Mouse (Mus musculus) heart, embryonic 14.5 days (tissue): Measurements from ENCODE around the gene Epm2a. TPM values are rescaled to one million over a fixed set of nuclear protein-coding genes. Genes with fewer than 3 reads are reported as not detected.
"Not testable (repeated sequence)": the region's sequence is repeated elsewhere in the genome, so short reads cannot be mapped to it uniquely, and the experiment has no call there.

Source experiments
- ATAC-seq: fragments of 200-750 bp; cut with Nextera tagmentation; 2 replicates; pipeline ENCODE4 v1.8.0; 2017; ENCODE audit warnings: low read depth, moderate TSS enrichment; ENCODE audit not compliant: insufficient number of reproducible peaks, insufficient read depth, low FRiP score
- H3K27ac ChIP-seq, 2 experiments: fragments of 200-500 bp in 1 of 2; fragments of 300-500 bp in 1 of 2; sonication (generic) in 1 of 2; replicated peaks in 1 of 2; 2 replicates each; pipeline ENCODE4 v1.5.1; 2012 to 2014; ENCODE audit warnings: low read depth in 2 of 2, low read length in 2 of 2, control low read depth in 1 of 2, mild to moderate bottlenecking in 1 of 2, mixed read lengths in 1 of 2; ENCODE audit not compliant: control insufficient read depth in 1 of 2, insufficient read depth in 1 of 2
- H3K27me3 ChIP-seq: fragments of 300-500 bp; sonication (generic); 2 replicates; pipeline ENCODE4 v1.6.1; 2014; ENCODE audit warnings: mild to moderate bottlenecking, low read length, control low read depth; ENCODE audit not compliant: control insufficient read depth, insufficient read depth
- H3K36me3 ChIP-seq: fragments of 300-500 bp; sonication (generic); 2 replicates; pipeline ENCODE4 v1.6.1; 2014; ENCODE audit warnings: mild to moderate bottlenecking, control low read depth, low read length, mixed read lengths; ENCODE audit not compliant: control insufficient read depth, insufficient read depth
- H3K4me1 ChIP-seq, 2 experiments: fragments of 200-500 bp in 1 of 2; fragments of 300-500 bp in 1 of 2; sonication (generic) in 1 of 2; 2 replicates each; pipeline ENCODE4 v1.6.1; 2012 to 2014; ENCODE audit warnings: low read length in 2 of 2, control low read depth in 1 of 2, mixed read lengths in 1 of 2; ENCODE audit not compliant: control insufficient read depth in 2 of 2, insufficient read depth in 2 of 2
- H3K4me2 ChIP-seq: fragments of 300-500 bp; sonication (generic); 2 replicates; pipeline ENCODE4 v1.6.1; 2014; ENCODE audit warnings: mild to moderate bottlenecking, low read length
- H3K4me3 ChIP-seq, 2 experiments: fragments of 200-500 bp in 1 of 2; fragments of 300-500 bp in 1 of 2; sonication (generic) in 1 of 2; 2 replicates each; pipeline ENCODE4 v1.5.1; 2012 to 2014; ENCODE audit warnings: low read length in 2 of 2, mild to moderate bottlenecking in 2 of 2, control low read depth in 1 of 2, low read depth in 1 of 2, moderate library complexity in 1 of 2; ENCODE audit not compliant: control insufficient read depth in 1 of 2, insufficient read depth in 1 of 2
- H3K9ac ChIP-seq: fragments of 300-500 bp; sonication (generic); 2 replicates; pipeline ENCODE4 v1.6.1; 2014; ENCODE audit warnings: mild to moderate bottlenecking, low read length
- H3K9me3 ChIP-seq: fragments of 300-500 bp; sonication (generic); 2 replicates; pipeline ENCODE4 v1.6.1; 2016; ENCODE audit warnings: low read length, control low read depth; ENCODE audit not compliant: control insufficient read depth
- WGBS: fragments of 180-500 bp; shearing (Covaris S2); extraction: QIAGEN DNeasy Blood & Tissue Kit; methylation state at CpG from one replicate; pipeline ENCODE4 v1.1.7; 2014; 5-methylcytosine and 5-hydroxymethylcytosine counted together
- polyA plus RNA-seq: library from polyadenylated mRNA; unstranded; fragments of >200 nt; fragmentation: Nextera tagmentation; extraction: Ambion mirVana; gene quantifications from 2 replicates; pipeline ENCODE4 v1.2.1, GENCODE M21; 2014

Gene Epm2a
- 0.65 and 1.3 TPM in 2 replicates for polyA plus RNA-seq

GRCm38 (mm10) chr10:11343205-11344141, at the start of gene Epm2a:
TSS of gene Epm2a (plus strand) at chr10:11343404.
- Histone ChIP-seq H3K27me3 (no peaks in the 10 kb centered on the region), H3K4me2 (peak within 1 kb of the TSS; percentile 70), H3K27ac (peak within 1 kb of the TSS; percentile 97 to 98), H3K9me3 (no peaks in the 10 kb centered on the region), H3K9ac (peak within 1 kb of the TSS; percentile 90), H3K36me3 (no peaks in the 10 kb centered on the region), H3K4me3 (peak within 1 kb of the TSS; percentile 77 to 88), H3K4me1 (no peaks in the 10 kb centered on the region; a peak in 1 of 4 replicates)
- peak; percentile 95 for ATAC-seq
- under 1% methylated on average over 102 of the region's 106 CpGs for WGBS

GRCm38 (mm10) chr10:11298418-11298817, 44.8 kb upstream of the Epm2a start:
- Histone ChIP-seq H3K27ac (no peak overlapping the region), H3K9ac (no peak overlapping the region), H3K4me3 (no peak overlapping the region), H3K4me2 (no peak overlapping the region), H3K36me3 (peaks cover 30% of the 10 kb centered on the region), H3K9me3 (no peaks in the 10 kb centered on the region), H3K4me1 (peaks cover 0 to 11% of the 10 kb centered on the region in 2 experiments; a peak in 2 of 4 replicates), H3K27me3 (no peaks in the 10 kb centered on the region)
- ATAC-seq: no peak
- WGBS: 89% methylated on average over 6 of the region's 6 CpGs

DNA sequence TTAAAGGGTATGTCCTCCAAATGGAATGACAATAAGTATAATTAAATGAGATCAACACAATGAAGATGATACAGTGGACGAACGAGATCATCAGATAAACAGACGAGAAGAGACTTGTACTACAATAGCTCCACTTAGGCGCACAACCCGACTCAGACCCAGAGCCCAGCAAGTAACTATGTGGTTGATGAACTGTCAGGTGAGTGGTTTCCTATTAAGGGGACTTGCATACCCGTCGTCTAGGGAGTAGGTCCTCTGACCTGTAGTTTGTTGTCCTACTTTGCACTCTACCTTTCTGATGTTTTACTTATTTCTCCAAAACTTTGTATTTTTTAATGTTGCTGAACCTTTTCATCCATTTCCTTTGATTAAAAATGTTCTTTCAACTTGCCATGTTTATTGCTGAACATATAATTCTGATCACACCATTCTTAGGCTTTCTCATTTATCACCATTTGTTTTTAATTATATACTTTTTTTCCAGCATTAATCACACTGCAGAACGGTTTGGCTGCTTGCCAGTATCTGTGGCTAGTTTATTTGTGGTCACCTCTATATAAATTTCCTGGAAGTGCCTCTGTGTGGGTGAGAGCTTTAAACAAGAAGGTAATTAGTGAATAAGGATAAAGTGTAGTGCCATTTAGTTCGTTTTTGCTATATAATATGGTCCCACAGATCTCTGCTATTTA, 37.7 kb upstream of the Epm2a start:
- no peaks in the 10 kb centered on the region for H3K9me3 ChIP-seq
- no peak for ATAC-seq

DNA sequence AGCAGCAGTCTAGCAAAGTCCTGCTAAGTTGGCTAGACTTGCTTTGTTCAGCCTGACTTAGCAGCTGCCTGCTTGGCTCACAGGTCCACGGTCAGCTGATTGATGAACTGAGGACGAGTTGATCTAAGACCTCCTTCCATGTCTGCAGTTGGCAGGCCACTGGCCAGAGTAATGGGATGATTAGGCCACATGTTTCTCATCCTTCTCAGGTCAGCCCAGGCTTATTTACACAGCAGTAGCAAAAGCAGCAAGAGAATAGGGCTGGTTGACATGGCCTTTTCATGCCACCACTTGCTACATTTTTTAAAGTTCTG, 37.2 kb upstream of the Epm2a start:
- no peak overlapping the region for H3K9ac ChIP-seq
- H3K27me3 ChIP-seq: no peaks in the 10 kb centered on the region
- no peaks in the 10 kb centered on the region for H3K36me3 ChIP-seq
- H3K4me1 ChIP-seq: no peaks in the 10 kb centered on the region
- 37% methylated on average over 2 of the region's 2 CpGs for WGBS
- no peak overlapping the region for H3K4me3 ChIP-seq
- H3K4me2 ChIP-seq: no peak overlapping the region
- H3K9me3 ChIP-seq: no peaks in the 10 kb centered on the region
- H3K27ac ChIP-seq: no peak overlapping the region
- ATAC-seq: no peak

More for the DNA sequence above, 37.7 kb upstream of the Epm2a start:
- Histone ChIP-seq H3K4me1 (no peaks in the 10 kb centered on the region), H3K9ac (no peak overlapping the region), H3K36me3 (0 out of 2 replicates have a peak, but pooled peaks cover 1% of the 10 kb centered on the region), H3K27me3 (no peaks in the 10 kb centered on the region), H3K27ac (no peak overlapping the region), H3K4me3 (no peak overlapping the region), H3K4me2 (no peak overlapping the region)
- WGBS: 80% methylated on average over 9 of the region's 9 CpGs

- H3K4me3 ChIP-seq: no peak overlapping the region
- H3K4me2 ChIP-seq: no peak overlapping the region
- H3K27me3 ChIP-seq: no peaks in the 10 kb centered on the region
- H3K27ac ChIP-seq: no peak overlapping the region
- no peaks in the 10 kb centered on the region for H3K4me1 ChIP-seq
- no peaks in the 10 kb centered on the region for H3K9me3 ChIP-seq
- 81% methylated on average over 1 of the region's 1 CpGs for WGBS
- ATAC-seq: no peak
- no peak overlapping the region for H3K9ac ChIP-seq
- H3K36me3 ChIP-seq: no peaks in the 10 kb centered on the region
Observed at GRCm38 (mm10) chr10:11309866-11310265, 33.3 kb upstream of the Epm2a start.

- H3K4me2 ChIP-seq: no peak overlapping the region
- H3K36me3 ChIP-seq: no peaks in the 10 kb centered on the region
- ATAC-seq: no peak
Observed at GRCm38 (mm10) chr10:11310481-11310880, 32.7 kb upstream of the Epm2a start.

GRCm38 (mm10) chr10:11317856-11318454, 25.2 kb upstream of the Epm2a start:
- H3K4me1 ChIP-seq, H3K9ac ChIP-seq, H3K4me3 ChIP-seq, H3K4me2 ChIP-seq, H3K9me3 ChIP-seq, H3K27me3 ChIP-seq, H3K27ac ChIP-seq, ATAC-seq, H3K36me3 ChIP-seq: not testable (repeated sequence)

More at GRCm38 (mm10) chr10:11310481-11310880, 32.7 kb upstream of the Epm2a start:
- H3K9me3 ChIP-seq: no peaks in the 10 kb centered on the region
- no peak overlapping the region for H3K9ac ChIP-seq
- no peaks in the 10 kb centered on the region for H3K27me3 ChIP-seq
- no peak overlapping the region for H3K4me3 ChIP-seq
- H3K4me1 ChIP-seq: no peaks in the 10 kb centered on the region
- no peak overlapping the region for H3K27ac ChIP-seq
